Mouse (Mus musculus): ENCODE results near the gene Metap1d. TPM values are rescaled to one million over a fixed set of nuclear protein-coding genes. Genes with fewer than 3 reads are reported as not detected.

Metap1d gene
- 40.4 TPM for polyA plus RNA-seq (2015; fragmentation: Illumina TruSeq; extraction: RNeasy Lipid Tissue Mini Kit (QIAGEN cat#74804); ENCODE audit: insufficient read depth, low read depth, low replicate concordance)

GRCm38 (mm10) chr2:71453161-71453916 lies at the start of gene Metap1d:
Gene Metap1d (plus strand): TSS chr2:71453276.

GRCm38 (mm10) chr2:71528014-71528713 lies 75.1 kb downstream of the Metap1d start, which contains the start of gene Dlx1:
Gene Dlx1 (plus strand): TSS chr2:71528113.

GRCm38 (mm10) chr2:71546640-71547071 lies 93.6 kb downstream of the Metap1d start, which contains the start of gene Dlx2:
Gene Dlx2 (minus strand): TSS chr2:71546754.

Other genes starting within 250 kb of the Metap1d start
- gene Dync1i2, start 241.6 kb upstream of the Metap1d start, polyA plus RNA-seq (2015; fragmentation: Illumina TruSeq; extraction: RNeasy Lipid Tissue Mini Kit (QIAGEN cat#74804); ENCODE audit: insufficient read depth, low read depth, low replicate concordance), result 23.3 TPM
- 4.2 TPM for gene Slc25a12, start 85.5 kb upstream of the Metap1d start, polyA plus RNA-seq (2015; fragmentation: Illumina TruSeq; extraction: RNeasy Lipid Tissue Mini Kit (QIAGEN cat#74804); ENCODE audit: insufficient read depth, low read depth, low replicate concordance)
- gene Hat1, start 64.3 kb upstream of the Metap1d start, polyA plus RNA-seq (2015; fragmentation: Illumina TruSeq; extraction: RNeasy Lipid Tissue Mini Kit (QIAGEN cat#74804); ENCODE audit: insufficient read depth, low read depth, low replicate concordance), result 2.1 TPM
- not detected for gene Dlx1, start 74.8 kb downstream of the Metap1d start, polyA plus RNA-seq (2015; fragmentation: Illumina TruSeq; extraction: RNeasy Lipid Tissue Mini Kit (QIAGEN cat#74804); ENCODE audit: insufficient read depth, low read depth, low replicate concordance)
- gene Dlx2, start 93.5 kb downstream of the Metap1d start, polyA plus RNA-seq (2015; fragmentation: Illumina TruSeq; extraction: RNeasy Lipid Tissue Mini Kit (QIAGEN cat#74804); ENCODE audit: insufficient read depth, low read depth, low replicate concordance), result not detected

Measured in pancreas, adult 10 weeks (tissue).